Mouse (Mus musculus) bone marrow macrophage, adult 2 months (primary cell): ENCODE results near the gene Ppp1r9a.

Source experiments
- CTCF ChIP-seq: IDR thresholded peaks from 2 replicates; pipeline ENCODE4 v1.5.1; 2012; ENCODE audit warnings: low read depth, mild to moderate bottlenecking, low read length, moderate library complexity
- POLR2A ChIP-seq: IDR thresholded peaks from 2 replicates; pipeline ENCODE4 v1.6.1; 2012; ENCODE audit warnings: mild to moderate bottlenecking, low read depth, low read length, borderline replicate concordance

GRCm38 (mm10) chr6:5014567-5014966 lies 111.8 kb downstream of the Ppp1r9a start:
- no peak for TF ChIP-seq POLR2A
- TF ChIP-seq CTCF, result no peak
